Mouse (Mus musculus): ENCODE measurements around the gene Cdcp1. TPM values are rescaled to one million over a fixed set of nuclear protein-coding genes. Genes with fewer than 3 reads are reported as not detected.
A peak's percentile ranks its signal among the peaks of the same experiment; 100 is the strongest.

The Cdcp1 gene
- total RNA-seq, 2 experiments from 2014 or later = 0.06 to 0.18 TPM

DNA sequence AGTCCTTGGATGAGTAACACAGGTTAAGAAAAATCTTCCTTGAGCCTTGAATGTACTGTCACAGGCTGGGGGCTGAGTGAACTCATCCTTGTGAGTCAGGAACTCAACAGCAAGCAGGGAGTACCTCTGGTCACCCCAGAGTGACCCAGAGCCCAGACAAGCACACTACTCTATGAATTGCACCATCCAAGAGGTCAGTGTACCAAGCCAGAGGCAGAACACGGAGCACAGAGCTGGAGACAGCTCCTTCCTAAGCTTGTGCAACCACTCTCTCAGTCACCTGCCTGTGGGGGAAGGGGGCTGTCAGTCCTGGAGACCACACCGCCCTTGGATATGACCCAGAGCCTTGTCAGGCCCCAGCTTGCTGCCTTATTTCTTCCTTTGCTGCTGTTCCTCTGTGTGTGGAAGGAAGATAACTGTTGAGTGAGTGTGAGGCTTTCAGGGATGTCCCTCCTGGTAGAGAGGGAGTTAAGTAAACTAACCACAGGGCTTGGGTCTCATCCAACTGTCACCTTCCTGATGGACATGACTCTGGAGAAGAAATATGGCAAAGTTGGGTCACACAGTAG is 9.1 kb upstream of the Cdcp1 start:
- no peak for DNase-seq (ENCODE audit: low spot score in 2 of 2)
- intact Hi-C loops (cut with DNase I) = no loop called here

DNA sequence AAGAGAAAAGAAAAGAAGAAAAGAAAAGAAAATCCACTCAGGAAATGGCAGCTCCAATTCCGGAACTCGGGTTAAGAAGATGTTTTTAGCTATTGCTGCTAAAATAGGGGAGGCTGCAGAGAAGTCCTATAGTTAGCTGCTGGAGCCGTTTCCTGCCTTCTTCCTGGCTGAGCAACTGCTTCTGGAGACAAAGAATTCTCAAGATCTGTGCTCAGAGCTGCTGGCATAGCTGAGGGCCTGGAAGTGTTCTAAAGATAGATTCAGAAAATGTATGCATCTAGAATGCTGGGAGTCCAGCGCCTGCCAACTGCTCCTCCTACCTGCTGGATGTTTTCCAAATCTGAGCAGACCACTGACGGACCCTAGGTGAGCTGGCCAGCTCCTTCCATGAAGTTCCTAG is 4.0 kb upstream of the Cdcp1 start:
- peak; percentile 32 to 60 for DNase-seq (ENCODE audit: low spot score in 2 of 2)
- intact Hi-C loops (cut with DNase I) = no loop called here

DNA sequence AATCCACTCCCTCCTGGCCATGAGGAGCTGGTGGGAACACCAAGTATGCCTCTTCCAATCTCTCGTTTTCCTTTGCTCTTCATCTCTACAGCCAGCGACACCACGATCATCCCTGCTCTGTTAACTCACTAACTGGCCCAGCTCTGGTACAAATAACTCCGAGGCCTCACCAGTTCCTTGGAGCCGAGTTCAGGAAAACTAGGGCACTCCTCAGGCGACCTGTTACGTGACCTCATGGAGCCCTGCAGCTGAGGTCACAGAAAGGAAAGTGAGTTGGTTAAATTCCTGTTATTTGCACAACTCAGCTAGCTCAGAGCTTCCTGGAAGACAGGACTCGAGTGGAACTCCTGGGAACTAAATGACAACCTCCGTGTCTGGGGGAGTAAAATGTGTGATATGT is 2.5 kb downstream of the Cdcp1 start:
- intact Hi-C loops (cut with DNase I) = no loop called here
- no peak for DNase-seq (ENCODE audit: low spot score in 2 of 2)

DNA sequence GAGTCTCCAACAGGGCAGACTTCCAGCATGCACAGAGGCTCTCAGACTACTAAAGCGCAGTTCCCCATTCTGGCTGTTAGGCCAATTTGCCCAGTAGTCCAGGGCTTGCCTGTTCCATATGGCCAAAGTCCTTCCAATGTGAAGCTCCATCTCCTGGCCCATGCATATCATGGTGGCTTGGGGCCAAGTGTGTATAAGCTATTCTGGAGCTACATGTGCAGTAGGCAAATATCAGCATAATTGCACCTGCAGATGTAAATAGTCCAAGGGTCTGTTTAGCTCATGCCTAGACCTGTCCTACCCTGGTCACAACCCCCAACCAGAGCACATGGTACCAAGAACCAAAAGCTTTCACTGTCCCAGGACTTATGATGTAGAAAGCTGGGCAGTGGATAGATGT is 7.9 kb downstream of the Cdcp1 start:
- DNase-seq (ENCODE audit: low spot score in 2 of 2) = no peak

DNA sequence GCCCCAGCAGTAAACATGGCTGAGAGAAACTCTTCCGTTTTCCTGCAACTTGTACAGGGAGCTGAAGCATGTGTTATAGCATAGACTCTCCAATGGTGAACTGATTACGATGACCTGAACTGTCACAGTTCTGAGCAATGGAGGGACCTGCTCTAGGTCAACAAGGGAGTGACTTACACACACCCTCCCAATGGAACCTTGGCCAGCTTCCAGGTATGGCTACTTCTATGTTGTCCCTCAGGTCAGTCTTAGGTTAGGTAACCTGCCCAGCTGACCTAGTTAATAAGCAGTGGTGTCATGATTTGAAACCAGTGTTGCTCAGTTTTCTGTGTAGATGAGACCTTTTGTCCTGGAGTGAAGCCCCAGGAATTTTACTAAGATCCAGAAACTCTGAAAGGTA is 8.9 kb downstream of the Cdcp1 start:
- intact Hi-C loops (cut with DNase I) = no loop called here
- no peak for DNase-seq (ENCODE audit: low spot score in 2 of 2)

More for the DNA sequence above, 7.9 kb downstream of the Cdcp1 start:
- intact Hi-C loops (cut with DNase I) = no loop called here

DNA sequence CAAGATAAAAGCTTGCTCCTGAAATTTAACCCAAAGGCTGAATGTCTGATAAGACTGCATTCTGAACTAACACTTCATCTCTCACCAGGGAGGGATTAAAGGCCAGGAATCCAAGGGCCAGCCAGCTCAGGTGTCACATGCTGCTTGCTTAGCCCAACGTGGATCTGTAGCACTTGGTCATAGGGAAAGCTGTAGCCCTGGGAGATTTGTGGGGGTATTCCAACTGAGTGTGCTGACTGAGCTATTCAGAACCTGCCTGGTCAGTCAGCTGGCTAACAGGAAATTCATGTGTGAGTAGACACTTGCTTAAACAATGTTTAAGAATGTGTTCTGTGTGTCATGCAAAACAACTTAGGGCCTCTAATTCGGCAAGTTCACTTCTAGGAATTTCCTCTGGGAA is 9.3 kb downstream of the Cdcp1 start:
- no peak for DNase-seq (ENCODE audit: low spot score in 2 of 2)
- intact Hi-C loops (cut with DNase I) = no loop called here

DNA sequence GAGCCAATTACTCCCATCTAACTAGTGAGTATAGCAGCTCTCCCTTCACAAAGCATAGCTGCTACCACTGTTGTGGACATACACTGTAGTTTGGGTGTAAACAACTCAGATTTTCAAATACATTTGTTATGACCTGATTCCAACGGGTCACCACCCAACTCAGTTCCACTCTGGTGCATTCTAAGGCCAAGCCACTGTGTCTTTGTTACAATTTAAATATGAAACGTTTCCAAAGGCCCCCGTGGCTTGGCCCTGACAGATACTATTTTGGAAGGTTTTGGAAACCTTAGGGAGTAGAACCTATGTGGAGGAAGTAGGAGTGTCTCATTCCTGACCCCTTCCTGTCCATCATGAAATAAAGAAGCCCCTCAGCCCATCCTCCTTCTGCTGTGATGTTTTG is 15.7 kb downstream of the Cdcp1 start:
- no peak for DNase-seq (ENCODE audit: low spot score in 2 of 2)
- intact Hi-C loops (cut with DNase I) = no loop called here

DNA sequence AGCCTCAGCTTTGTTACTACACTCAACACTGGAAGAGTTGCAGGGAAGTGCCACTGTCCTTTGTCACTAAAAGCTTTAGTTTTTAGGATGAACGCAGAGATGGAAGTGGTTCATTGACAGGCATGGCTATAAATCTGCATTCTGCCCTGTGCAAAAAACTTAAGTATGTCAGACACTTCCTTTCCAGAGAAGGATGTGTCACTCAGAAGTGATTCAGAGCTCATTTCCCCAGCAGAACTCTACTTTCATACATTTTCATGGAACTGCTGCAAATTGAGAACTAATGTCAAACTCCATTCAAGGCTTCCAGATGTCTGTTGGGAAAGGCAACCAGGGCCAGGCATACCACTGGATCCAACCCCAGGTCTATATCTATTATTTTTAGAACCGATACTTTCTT is 27.6 kb downstream of the Cdcp1 start:
- intact Hi-C loops (cut with DNase I) = no loop called here

DNA sequence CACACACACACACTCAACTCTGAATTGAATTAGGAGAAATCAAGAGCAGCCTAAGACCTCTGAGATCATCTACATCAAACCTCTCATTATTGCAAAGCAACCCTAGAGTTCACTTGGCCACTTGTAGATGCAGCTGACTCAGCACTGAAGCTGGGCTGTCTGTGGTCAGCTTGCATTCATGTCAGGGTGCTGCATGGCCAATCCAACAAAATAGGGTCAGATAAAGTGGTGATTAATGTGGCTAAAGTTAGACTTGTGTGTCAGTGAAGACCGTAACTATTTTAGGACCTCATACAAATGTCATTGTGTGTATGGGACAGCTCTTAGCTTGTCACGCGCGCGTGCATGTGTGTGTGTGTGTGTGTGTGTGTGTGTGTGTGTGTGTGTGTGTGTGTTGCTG is 28.2 kb downstream of the Cdcp1 start:
- DNase-seq (ENCODE audit: low spot score in 2 of 2) = no peak
- intact Hi-C loops (cut with DNase I) = no loop called here

More for the DNA sequence above, 27.6 kb downstream of the Cdcp1 start:
- no peak for DNase-seq (ENCODE audit: low spot score in 2 of 2)

DNA sequence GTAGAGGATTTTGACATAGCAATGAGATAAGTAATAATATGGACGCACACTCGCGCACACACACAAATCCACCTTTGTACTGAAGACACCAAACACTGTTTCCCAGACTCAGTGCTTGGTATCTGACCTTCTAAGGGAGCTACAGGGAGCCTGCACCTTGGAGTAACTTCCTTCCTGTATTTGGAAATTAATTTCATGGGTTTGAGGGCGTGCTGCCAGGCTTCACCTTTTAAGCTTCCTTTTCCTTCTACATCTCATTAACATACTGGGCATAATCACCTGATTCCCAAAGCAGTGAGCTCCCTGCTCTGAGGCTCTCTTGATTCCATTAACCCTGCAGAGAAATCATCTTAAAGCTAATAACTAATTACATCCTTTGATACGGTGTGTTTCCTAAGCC is 29.7 kb downstream of the Cdcp1 start:
- intact Hi-C loops (cut with DNase I) = no loop called here
- no peak for DNase-seq (ENCODE audit: low spot score in 2 of 2)

DNA sequence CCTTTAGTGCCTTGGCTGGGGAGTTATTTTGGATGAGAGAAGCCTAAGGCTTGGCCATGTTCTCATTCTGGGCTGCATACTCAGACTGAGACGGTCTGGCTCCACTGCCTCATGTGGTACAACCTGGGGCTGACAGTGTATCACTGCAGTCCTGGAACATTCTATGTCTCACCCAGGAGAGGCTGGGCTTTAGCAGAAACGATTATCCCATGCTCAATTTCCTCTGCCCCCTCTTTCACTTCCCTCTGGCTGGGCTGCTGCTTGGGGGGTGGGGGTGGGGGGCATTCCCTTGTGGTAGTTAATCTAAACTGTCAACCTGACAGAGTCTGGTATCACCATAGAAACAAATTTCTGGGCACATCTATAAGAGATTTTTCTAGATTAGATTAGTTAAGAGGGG is 30.3 kb downstream of the Cdcp1 start:
- intact Hi-C loops (cut with DNase I) = no loop called here
- DNase-seq (ENCODE audit: low spot score in 2 of 2) = no peak

DNA sequence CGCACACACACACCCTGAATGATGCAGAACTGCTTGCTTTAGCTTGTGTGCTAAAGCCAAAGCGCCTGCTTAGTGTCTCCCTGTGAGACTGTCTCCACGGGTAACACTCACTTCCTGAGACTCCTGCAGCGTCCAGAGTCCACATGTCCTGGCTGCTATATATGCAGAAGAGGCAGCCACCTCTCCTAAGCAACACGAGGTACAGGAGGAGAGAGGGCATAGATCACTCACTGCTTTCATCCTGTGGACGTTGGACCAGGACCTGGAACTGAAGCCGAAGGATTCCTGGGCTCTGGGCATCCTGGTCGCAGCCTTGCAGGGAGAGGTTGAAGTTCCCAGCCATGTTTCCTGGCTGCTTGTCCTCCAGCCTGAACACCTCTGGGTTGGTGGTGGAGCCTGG is 32.6 kb downstream of the Cdcp1 start:
- intact Hi-C loops (cut with DNase I) = no loop called here
- DNase-seq (ENCODE audit: low spot score in 2 of 2) = peak in 1 of 2 experiments; percentile 53

DNA sequence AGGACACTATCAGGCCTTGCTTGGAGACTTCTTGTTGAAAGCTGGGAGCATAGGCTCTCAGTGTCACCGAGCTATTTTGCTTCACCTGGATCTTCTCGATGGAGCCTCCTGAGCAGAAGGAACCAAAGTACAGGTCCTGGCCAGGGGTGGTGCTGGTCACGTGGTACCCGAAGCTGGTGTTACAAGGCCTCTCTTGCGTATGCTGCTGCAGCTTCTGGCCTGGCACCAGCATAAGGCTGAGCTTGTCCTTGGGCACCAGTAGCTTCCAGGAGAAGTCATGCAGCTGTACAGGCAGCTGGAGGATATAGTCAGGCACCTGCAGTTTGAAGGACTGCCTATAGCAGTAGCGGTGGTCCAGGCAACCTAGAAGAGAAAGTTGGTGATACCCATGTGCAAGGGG is 35.8 kb downstream of the Cdcp1 start:
- intact Hi-C loops (cut with DNase I) = no loop called here
- no peak for DNase-seq (ENCODE audit: low spot score in 2 of 2)

DNA sequence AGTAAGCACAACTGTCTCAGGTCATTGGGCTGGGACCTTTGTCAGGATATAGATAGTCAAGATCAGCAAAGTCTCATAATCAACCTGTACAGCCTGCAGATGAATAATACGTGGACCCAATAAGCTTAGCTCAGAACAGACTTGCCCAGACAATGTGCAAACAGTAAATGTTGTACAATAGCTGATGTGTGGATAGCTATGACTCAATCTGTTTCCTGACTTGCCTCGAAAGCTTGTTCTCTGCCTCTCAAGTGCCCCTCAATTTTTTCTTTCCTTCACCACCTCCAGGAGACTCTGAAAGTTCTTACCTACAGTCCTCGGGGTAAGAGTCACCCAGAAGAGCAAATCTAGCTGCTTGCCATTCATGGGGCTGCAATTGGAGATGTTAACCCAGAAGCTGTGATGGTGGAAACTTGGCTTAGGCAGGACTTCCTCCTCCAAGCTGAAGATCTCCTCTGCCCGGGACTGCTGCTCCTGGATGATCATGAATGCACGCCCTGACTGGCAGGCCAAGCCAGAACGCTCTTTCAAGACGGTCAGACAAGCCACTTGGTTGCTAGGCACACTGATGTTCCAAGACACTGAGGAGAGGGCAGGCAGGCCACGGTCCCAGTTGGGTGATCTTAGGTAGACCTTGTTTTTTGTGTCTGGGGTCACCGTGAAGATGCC is 38.3 kb downstream of the Cdcp1 start:
- intact Hi-C loops (cut with DNase I) = no loop called here

DNA sequence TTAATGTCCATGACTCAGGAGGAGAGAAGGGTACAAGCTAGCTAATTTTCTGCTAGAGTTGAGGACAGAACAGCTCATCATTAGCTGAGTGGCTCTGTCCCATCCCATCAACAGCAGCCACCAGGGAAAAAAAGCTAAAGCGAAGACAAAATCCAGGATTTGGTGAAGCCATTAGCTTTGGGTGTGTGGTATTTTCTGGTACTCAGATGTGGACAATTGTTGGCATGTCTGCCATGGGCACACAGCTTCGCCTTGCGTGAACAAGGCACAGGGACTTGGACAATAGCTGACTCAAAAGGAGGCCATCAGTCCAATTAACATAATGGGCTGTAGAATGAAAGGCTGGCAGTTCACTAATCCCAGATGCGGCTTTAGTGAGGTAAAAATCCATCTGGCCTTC is 41.5 kb downstream of the Cdcp1 start:
- no peak for DNase-seq (ENCODE audit: low spot score in 2 of 2)
- intact Hi-C loops (cut with DNase I) = no loop called here

More for the DNA sequence above, 38.3 kb downstream of the Cdcp1 start:
- DNase-seq (ENCODE audit: low spot score in 2 of 2) = no peak

DNA sequence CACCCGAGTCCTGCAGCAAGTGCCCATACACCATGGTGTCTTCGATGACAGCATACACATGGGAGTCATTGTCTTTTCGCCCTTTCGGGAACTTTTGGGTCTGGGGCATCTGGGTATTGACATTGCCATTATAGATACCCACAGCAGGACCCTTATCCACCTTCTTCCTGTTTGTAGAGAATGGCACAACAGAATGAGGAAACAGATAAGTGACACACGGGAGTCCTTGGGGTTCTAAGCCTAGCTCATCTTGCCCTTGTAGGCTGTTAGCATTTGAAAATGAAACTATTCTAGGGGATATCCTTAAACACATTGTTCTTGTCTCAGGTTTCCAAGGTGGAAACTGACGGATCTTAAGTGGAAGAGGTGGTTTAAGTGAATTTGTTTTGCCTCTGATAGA is 42.1 kb downstream of the Cdcp1 start:
- no peak for DNase-seq (ENCODE audit: low spot score in 2 of 2)
- intact Hi-C loops (cut with DNase I) = no loop called here

DNA sequence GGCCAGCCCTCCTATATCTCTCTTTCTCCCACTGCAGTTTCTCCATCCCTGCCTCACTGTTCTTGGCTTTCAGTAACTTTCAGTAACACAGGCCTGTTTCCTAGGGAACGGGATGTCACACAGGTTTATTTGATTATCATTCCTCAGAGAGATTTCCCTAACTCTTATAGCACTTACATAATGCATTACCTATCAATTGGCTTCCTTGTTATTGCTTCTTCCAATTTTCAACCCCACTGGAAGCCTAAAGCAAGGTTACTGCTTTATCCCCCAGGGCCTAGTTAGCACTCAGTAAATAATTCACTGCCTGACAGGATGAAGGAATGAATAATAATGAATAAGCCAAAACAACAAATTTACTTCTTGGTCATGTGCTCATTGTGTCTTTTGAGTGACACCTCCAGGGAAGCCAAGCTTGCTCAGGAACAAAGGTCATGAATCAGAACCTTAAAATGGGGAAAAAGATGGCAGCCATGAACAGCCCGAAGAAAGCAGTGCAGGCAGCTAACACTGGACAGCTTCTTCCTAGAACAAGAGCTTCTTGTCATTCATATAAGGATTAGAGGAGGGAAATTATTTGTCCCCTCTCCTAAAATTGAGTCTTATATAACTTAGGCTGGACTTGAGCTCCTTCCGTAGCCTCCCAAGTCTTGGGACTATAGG is 49.9 kb downstream of the Cdcp1 start:
- intact Hi-C loops (cut with DNase I) = no loop called here
- no peak for DNase-seq (ENCODE audit: low spot score in 2 of 2)

DNA sequence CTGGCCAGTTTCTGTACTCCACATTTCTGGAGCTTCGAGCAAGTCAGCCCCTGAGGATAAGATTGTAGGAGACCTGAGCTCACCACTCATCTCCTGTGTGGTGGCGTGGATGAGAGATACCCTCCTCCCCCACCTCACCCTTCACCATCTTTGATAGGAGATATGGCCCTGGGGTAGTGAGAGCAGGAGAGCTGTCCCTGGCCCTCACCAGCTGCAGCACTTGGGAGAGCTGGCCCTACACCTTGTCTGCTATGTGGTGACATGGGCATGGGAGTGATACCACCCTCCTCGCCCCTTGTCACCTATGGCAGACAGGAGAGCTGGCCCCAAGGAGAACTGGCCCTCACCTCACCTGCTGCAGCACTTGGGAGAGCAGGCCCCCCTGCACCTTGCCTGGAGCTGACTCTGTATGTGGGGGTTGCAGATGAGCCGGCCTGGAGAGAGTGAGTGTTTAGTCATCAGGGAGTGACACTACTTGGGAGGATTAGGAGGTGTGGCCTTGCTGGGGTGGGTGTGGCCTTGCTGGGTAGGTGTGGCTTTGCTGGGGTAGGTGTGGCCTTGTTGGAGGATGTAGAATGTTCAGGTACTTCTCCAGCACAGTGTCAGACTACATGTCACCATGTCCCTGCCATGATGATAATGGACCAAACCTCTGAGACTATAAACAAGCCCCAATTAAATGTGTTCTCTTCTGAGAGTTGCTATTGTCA is 52.7 kb downstream of the Cdcp1 start:
- DNase-seq (ENCODE audit: low spot score in 2 of 2) = no peak
- intact Hi-C loops (cut with DNase I) = no loop called here

DNA sequence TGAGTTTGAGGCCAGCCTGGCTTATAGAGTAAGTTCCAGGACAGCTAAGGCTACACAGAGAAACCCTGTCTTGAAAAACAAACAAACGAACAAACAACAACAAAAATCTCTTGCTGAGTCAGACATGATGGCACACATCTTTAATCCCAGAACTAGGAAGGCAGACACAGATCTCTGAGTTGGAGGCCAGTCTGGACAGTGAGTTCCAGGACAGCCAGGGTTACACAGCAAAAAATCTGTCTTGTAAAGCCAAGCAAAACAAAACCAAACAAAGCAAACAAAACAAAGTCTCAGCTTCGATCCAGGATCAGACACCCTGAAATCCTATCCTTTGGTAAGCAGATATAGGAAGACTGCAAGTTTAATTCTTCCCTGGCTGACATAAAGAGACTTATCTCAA is 54.0 kb downstream of the Cdcp1 start:
- DNase-seq (ENCODE audit: low spot score in 2 of 2) = no peak
- intact Hi-C loops (cut with DNase I) = no loop called here

DNA sequence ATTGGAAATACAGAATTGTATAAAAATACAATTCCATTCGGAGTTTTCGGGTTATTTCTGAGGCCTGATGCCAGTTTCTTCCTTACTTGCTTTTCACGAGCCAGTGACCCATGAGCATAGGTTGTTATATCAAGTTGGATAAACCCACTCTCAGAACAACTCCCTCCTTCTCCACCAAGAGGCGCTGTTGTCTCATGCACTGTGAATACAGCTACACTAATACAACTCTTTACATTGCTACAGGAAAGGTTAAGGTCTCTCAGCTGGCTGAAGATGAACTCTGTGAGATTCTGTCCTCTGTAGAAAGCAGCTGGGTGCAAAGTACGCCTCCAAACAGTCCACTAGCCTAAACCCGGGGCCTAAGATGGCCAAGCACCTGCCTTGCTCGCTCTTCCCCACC is 56.5 kb downstream of the Cdcp1 start:
- DNase-seq (ENCODE audit: low spot score in 2 of 2) = peak; percentile 84 to 87
- intact Hi-C loops (cut with DNase I) = loop anchor here (2.0 to 5.0 kb wide), 3 partner anchors 93 to 363 kb away; no protein-coding TSS in a partner anchor
